Mouse (Mus musculus): ENCODE measurements around the gene Traf5.

Gene Traf5

DNA sequence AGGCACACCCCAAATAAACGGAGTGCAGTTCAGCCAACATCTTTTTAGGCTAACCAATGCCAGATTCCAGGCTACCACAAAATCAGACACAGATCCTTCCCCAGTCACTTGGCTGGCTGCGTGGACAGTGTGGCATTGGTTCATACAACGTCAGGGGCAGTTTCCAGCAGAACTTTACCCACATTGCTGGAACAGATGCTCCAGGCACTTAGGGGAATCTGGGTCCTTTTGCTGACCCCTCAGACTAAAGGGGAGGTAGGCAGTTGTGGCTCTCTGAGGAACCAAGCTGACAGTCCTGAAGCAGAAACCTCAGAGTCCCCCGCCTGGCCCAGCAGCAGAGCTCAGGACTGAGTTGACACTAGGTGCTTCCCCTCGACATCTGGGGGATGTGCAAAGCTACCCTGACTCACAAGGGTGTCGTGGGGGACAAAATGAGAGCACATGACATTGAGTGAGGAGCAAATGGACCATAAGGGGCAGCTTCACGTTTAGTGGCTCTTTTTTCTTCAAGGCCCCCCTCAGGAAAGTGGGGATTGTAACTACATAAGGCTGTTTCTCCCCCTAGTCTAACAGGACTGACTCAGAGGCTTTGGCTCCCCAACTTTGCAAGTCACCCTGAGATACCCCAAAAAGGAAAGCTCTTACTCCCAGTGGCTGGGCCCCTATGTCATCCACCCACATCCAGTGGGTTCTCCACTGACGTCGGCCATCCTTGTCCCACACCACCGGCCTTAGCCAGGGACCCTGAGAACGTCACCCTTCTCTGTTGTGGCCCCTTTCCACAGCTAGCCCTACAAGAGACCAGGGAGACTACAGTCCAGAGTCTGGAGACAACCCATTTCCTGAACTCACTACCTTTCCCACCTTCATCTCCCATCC is 1.4 kb downstream of the Traf5 start:
- no peak for DNase-seq (ENCODE audit: low spot score)

DNA sequence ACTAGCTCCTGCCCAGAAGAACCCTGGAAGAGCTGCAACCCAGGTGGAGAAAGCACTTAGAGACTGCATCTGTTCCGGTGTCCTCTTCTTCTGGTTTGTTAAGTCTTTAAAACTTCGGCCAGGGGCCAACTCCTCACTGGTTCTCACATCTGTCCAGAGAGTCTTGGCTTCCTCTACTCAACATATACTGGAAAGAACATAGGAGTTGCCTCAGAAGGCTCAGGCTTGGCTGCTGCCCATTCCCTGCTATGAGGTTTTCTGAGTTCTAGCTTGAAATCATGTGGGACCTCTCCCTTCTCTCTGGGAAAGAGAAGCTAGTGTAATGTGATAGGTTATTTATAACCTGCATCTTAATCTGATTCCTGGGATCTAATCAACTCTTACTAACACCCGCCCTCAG is 2.1 kb downstream of the Traf5 start:
- DNase-seq (ENCODE audit: low spot score) = no peak

DNA sequence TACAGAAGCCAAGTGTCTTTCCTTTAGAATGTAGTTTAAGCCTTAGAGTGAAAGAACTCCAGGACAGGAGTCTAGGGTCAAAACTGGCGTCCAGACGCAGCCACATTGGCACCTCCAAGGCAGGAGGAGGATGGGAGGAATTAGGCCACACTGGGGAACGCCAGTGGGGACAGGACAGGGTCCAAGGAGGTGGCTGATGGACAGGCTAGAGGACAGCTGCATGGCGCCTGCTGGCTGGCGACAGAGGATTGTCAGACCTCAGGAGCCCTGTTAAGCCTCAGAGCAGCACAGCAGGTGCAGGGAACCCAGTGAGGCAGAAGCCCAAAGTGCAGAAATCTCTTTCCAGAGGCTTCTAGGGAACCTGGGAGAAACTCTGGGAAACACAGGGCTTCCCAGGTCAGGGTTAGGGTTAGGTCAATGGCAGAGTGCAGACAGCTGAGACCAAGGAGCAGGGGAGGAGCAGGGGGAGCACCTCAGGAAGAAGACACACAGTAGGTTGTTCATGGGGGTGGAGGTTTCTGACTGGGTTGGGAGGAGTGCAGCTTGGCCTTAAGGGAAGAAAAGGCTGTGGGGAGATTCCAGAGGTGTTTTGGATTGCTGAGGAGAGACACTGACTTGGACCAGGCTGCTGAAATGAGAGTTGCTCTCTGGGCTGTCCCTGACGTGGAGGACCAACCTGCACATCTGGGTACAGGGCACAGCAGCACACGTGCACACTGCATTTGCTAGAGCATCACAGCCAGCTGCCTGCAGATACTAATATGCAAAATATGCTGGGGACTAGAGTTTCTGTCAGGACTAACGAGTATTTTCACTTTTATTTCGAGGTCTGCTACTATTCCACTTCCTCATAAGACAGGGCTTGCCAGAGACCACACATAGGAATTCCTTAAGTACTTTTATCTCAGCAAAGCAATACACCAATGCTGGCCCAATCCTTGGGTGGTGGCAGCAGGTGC is 2.9 kb downstream of the Traf5 start:
- DNase-seq (ENCODE audit: low spot score) = no peak

- DNase-seq (ENCODE audit: low spot score) = no peak
Observed at GRCm38 (mm10) chr1:192088011-192088410, 4.3 kb downstream of the Traf5 start.

GRCm38 (mm10) chr1:192087098-192087497 is 5.3 kb downstream of the Traf5 start:
- DNase-seq (ENCODE audit: low spot score) = peak; percentile 60

GRCm38 (mm10) chr1:192086279-192087037 is 5.9 kb downstream of the Traf5 start:
- DNase-seq (ENCODE audit: low spot score) = peak; percentile 50

- DNase-seq (ENCODE audit: low spot score) = no peak
Observed at GRCm38 (mm10) chr1:192085218-192085617, 7.1 kb downstream of the Traf5 start.

GRCm38 (mm10) chr1:192082646-192083045 is 9.7 kb downstream of the Traf5 start:
- no peak for DNase-seq (ENCODE audit: low spot score)

DNA sequence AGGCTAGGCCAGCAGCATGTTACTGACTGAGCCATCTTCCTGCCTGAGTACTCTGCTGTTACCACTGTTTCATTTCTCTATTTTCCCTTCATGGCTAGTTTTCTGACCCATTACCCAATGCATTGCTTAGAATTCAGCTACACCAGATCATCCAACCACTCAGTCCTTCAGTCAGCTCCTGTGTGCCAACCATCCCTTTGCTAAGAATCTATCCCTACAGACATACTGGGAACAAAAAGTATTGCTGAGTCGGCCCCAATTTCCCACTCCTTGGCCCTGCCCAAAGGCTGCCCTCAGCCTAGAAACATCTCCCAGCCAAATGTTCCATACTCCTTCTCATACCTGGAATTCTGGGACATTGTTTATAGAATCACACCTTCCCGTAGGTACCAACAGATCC is 11.2 kb downstream of the Traf5 start:
- DNase-seq (ENCODE audit: low spot score) = no peak

- DNase-seq (ENCODE audit: low spot score) = no peak
Observed at GRCm38 (mm10) chr1:192079121-192079520, 13.2 kb downstream of the Traf5 start.

- DNase-seq (ENCODE audit: low spot score) = peak; percentile 87
Observed at GRCm38 (mm10) chr1:192078406-192078805, 14.0 kb downstream of the Traf5 start.

GRCm38 (mm10) chr1:192076796-192077535 is 15.4 kb downstream of the Traf5 start:
- peak; percentile 67 for DNase-seq (ENCODE audit: low spot score)

GRCm38 (mm10) chr1:192076101-192076500 is 16.3 kb downstream of the Traf5 start:
- DNase-seq (ENCODE audit: low spot score) = no peak

DNA sequence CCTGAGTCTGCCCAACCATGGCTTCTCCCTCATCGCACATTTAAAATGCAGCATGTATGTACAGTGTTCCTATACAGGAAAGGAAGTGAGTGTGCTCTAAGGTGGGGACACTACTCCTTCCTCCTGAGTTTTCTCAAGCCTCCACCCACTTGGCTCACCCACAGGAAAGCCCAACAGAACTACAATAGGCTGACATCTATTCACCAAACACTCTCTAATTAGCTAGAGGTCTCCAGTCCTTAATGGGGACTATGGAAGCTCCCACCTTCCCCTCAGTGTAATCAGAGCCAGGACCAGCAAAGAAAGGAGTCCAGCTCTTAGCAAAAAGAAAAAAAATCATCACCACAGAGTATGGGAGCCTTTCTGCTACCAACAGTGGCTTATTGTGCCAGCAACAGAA is 17.5 kb downstream of the Traf5 start:
- peak; percentile 34 for DNase-seq (ENCODE audit: low spot score)

- DNase-seq (ENCODE audit: low spot score) = no peak
Observed at GRCm38 (mm10) chr1:192072426-192072825, 19.9 kb downstream of the Traf5 start.

- DNase-seq (ENCODE audit: low spot score) = no peak
Observed at GRCm38 (mm10) chr1:192070618-192071051, 21.7 kb downstream of the Traf5 start.

DNA sequence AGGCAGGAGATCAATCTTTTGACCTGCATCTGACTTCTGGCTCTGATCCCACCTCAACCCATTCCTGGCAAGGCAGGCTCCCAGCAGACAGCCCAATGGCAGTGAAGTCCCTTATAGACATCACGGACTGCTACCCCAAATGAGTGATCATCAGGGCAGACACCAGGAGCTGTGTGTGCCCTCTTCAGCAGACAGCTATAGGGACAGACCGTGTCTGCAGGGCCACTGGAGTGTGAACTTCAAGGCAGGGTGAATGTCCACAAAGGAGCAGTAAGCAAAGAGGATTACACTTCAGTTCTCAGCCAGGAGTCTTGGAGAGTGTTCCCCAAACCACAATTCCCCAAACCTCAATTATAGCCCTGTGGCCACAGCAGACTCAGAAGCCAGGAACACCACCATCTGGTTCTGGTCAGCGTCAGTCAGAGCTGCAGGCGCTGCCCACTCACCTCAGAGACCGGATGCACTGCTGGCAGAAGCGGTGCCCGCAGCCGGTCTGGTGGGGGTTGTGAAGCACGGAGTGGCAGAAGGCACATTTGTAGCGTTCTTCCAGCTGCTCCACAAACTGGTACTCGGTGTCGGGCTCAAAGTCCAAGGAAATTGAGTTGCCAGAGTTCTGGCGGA is 22.3 kb downstream of the Traf5 start:
- DNase-seq (ENCODE audit: low spot score) = no peak

DNA sequence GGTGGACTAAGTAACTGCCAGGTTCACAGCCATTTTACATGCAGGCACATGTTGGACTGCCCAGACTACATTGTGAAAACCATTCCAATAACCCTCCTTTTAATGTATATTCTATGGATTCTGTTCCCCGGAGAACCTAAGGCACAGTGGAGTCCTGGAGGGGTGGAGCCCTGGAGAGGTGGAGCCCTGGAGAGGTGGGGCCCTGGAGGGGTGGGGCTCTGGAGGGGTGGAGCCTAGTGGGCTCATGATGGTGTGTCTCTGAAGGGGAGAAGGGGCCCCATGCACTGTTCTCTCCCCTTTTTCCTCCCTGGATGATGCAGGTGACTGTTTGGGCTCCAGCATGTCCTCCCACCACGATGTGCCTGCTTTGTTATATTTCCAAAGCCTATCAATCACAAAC is 24.2 kb downstream of the Traf5 start:
- DNase-seq (ENCODE audit: low spot score) = no peak

DNA sequence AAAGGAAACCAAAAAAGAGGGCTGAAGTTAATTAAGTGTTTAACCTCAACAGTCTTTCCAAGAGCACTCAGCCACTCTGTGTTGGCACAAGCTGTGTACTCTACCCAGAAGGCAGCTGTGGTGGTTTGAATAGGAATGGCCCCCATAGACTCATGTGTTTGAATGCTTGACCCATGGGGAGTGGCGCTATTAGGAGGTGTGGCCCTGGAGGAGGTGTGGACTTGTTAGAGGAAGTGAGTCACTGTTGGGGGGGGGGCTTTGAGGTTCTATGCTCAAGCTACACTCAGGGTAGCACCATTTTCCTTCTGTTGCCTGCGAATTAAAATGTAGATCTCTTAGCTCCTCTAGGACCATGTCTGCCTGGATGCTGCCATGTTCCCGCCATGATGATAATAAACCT is 25.4 kb downstream of the Traf5 start:
- no peak for DNase-seq (ENCODE audit: low spot score)

- DNase-seq (ENCODE audit: low spot score) = no peak
Observed at GRCm38 (mm10) chr1:192063209-192063946, 29.0 kb downstream of the Traf5 start.
